Mouse (Mus musculus) pancreas, adult 10 weeks (tissue): Measurements from ENCODE around the gene Hivep3. TPM values are rescaled to one million over a fixed set of nuclear protein-coding genes. Genes with fewer than 3 reads are reported as not detected.

ENCODE experiments used
- polyA plus RNA-seq: library from polyadenylated mRNA; stranded (reverse); fragments of 350-450 nt; fragmentation: Illumina TruSeq; extraction: RNeasy Lipid Tissue Mini Kit (QIAGEN cat#74804); gene quantifications from one replicate; pipeline ENCODE4 v1.2.3, GENCODE M21; 2015; ENCODE audit warnings: low read depth, low replicate concordance; ENCODE audit not compliant: insufficient read depth

The Hivep3 gene
- 8.5 TPM for polyA plus RNA-seq

GRCm38 (mm10) chr4:119733184-119733880 is at the start of gene Hivep3:
Hivep3 (plus strand) TSS chr4:119733784.

GRCm38 (mm10) chr4:120064696-120065095 is 331.1 kb downstream of the Hivep3 start, which contains the start of gene AL607142.1:
AL607142.1 (plus strand) TSS chr4:120064996.

GRCm38 (mm10) chr4:120161166-120161949 is 427.8 kb downstream of the Hivep3 start, which contains the start of gene Edn2:
Edn2 (plus strand) TSS chr4:120161206.

Other genes starting within 250 kb of the Hivep3 start
- gene Rimkla, start 241.2 kb upstream of the Hivep3 start, polyA plus RNA-seq: 0.31 TPM
- gene Foxj3, start 196.8 kb upstream of the Hivep3 start, polyA plus RNA-seq: 5.0 TPM
- 2.3 TPM for gene Frg2f1, start 194.3 kb upstream of the Hivep3 start, polyA plus RNA-seq
- not detected for gene Guca2a, start 96.1 kb upstream of the Hivep3 start, polyA plus RNA-seq
- gene Guca2b, start 74.8 kb upstream of the Hivep3 start, polyA plus RNA-seq: not detected